Mouse (Mus musculus): ENCODE measurements around the gene Cep97.
"Not testable (repeated sequence)": the region's sequence is repeated elsewhere in the genome, so short reads cannot be mapped to it uniquely, and the experiment has no call there.

Cep97 gene

GRCm38 (mm10) chr16:55889451-55889850 is 45.2 kb downstream of the Cep97 start:
- DNase-seq, result no peak

DNA sequence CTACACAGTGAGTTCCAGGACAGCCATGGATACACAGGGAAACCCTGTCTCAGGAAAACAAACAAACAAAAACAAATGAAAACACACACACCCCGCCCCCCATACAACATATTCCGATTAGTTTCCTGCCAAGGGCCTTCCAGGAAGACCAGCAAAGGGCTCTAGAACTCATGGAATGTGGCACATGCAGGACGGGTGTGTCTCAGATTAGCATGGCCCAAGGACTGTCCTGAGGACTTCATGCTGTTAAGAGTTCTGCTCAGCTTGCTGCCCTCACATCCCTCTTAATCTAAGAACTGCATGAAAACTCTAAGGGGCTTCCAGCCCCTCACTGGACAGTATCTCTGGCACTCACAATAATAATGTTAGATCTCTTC is 46.1 kb downstream of the Cep97 start:
- no peak for DNase-seq

DNA sequence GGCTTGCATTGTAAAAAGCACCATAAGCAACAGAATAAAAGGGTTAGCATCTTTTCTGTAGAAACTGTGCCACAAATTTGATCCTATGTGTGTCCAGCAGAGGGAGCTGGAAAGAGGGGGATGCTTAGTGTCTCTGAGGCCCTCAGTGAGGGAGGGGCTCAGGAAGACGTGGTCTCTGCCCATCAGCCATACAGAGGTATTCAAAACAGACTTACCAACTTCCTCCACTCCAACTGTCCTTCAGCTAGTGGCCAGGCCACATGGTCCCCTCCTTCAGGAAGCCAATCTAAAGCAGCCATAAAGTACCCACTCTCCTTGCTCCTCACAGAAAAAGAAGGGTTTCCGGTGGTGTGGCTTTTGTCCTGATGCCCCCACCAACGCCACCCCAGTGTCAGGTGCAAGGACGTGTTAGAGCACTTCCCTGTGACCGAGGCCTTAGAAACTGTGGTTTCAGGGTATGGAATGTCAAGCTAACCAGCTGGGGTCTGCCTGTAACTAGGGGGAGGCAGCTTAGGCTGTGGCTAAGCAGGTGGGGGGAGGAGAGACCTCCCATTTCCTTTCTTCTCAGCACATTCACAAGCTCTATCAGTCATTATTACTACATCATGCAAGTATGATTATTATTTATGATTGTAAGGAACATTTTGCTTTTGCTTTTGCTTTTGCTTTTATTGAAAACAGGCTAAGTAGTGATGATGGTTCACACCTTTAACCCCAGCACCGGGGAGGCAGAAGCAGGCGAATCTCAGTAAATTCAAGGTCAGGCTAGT is 46.7 kb downstream of the Cep97 start:
- DNase-seq, result no peak

DNA sequence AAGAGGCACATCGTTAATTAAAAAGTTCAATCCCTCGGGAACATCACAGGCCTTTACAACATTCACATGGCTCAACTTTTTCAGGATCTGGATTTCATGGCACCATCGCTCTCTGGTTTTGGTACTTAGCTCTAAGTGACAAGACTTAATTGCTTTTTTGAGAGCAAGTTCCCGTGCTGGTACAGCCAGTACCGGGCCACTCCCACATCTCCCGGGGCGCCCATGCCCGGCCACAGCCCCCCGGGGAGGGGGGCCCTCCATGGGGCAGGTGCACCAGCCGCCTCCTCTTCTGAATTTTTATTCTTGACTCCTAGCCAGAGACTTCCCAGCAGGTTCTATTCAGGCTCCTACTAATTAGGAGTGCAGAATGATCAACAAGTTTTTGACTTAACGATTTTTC is 50.4 kb downstream of the Cep97 start:
- DNase-seq, result no peak

DNA sequence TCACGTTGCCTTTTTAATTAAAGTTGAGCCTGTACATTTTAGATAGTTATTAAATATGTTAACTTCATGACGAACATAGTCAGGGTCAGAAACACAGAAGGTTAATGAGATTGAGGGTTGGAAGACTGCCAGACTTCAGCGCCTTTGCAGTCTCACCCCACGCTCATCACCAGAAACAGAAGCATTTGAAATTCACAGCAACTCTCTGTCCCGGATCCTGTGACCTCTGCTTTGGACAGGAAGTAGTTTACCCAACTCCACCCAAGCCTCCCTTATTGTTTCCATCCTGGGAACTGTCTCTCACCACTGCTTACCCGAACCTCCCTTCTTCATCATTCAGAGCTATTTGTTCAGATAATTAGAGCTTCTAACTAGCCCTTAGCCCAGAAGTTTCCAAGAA is 58.6 kb downstream of the Cep97 start:
- no peak for DNase-seq

DNA sequence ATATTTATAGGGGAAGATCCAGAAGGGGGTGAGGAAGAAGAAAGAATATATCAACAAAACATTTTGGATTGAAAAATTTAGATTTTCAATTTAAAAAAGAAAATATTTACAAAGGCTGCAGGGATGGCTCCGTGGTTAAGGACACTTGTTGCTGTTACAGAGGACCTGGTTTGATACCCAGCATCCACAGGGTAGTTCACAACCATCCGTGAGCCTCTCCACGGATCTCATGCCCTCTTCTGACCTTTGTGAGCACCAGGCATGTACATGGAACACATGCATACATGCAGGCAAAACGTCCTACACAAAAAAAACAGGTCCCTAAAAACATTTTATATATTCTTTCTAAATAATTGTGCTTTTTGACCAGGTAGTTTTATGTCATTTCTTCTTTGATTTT is 70.8 kb downstream of the Cep97 start:
- no peak for DNase-seq

- peak; percentile 69 for DNase-seq
These were observed 71.4 kb downstream of the Cep97 start for GRCm38 (mm10) chr16:55863149-55863815.

DNA sequence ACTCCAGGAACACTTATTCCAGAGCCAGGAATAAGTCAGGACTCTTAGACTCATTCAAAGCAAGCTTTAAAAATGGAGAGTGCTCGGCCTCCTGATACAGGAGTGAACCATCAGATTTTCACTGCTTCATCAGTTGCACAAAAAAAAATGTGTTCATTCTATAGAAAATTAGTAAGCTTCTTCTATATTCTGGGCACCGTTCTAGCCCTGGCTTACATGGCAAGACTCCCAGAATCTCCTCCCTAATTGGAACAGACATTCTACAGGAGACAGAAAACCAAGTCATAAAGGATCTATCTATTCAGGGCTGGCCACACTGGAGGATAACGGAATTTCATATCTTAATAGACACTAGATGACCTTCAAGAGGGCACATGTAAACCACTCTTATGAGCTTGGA is 73.6 kb downstream of the Cep97 start:
- DNase-seq, result no peak

GRCm38 (mm10) chr16:55859421-55859820 is 75.2 kb downstream of the Cep97 start:
- not testable (repeated sequence) for DNase-seq

- DNase-seq, result peak; percentile 60
These were observed 76.2 kb downstream of the Cep97 start for GRCm38 (mm10) chr16:55858465-55858864.

DNA sequence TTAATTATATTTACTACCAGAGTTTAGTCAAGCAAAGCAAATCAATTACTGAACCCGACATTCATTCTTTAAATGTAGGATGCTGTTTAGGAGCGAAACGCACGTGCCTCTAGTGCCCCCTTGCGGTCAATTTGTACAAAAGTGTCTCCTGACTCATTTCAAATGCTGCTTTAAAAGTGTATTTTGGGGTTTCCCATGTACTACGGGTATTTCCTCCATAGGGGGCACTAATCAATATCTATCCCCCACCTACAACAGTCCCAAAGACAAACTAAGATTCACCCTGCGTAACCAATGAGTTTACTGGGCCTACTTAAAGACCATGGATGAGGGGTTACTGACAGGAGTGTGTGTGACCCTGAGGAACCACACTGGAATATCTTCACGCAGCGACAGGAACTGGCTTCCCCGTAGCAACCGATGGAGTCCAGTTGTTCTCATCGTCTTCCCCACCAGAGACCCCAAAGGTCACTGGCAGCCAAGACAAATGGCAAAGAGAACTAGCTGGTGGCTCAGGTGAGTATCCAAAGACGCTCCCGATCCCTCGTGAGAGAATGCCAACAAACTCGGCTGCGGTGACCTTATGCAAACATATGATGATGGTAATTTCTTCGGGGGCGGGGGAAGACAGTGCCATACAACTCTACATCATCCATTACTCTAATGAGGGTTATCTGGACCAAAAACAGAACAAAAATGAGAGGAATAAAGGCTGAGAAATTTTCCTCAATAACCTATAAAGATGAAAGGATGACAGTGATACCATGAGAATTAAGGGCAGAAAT is 81.5 kb downstream of the Cep97 start:
- DNase-seq, result peak; percentile 72

DNA sequence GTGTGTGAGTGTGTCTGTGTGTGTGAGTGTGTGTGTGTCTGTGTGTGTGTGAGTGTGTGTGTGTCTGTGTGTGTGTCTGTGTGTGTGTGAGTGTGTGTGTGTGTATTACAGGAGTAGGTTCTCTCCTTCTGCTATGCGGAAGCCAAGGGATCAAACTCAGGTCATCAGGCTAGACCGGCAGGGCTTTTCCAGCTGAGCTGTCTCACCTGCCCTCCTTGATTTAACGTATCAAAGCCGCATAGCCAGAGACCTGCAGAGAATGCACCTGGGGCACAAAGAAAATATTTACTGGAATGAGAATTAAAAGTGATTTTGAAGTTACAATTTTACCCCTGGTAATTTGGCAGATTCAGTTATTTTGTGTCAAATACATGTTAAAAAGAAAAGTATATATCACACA is 82.1 kb downstream of the Cep97 start:
- DNase-seq, result no peak

- DNase-seq, result no peak
These were observed 84.2 kb downstream of the Cep97 start for GRCm38 (mm10) chr16:55850485-55850884.

Measured in liver (tissue).